Mouse (Mus musculus): ENCODE measurements around the gene Cryl1. TPM values are rescaled to one million over a fixed set of nuclear protein-coding genes. Genes with fewer than 3 reads are reported as not detected.

Gene Cryl1
- polyA plus RNA-seq, 2 experiments: 6.0 to 7.4 TPM

GRCm38 (mm10) chr14:57315551-57315950 lies 82.8 kb downstream of the Cryl1 start:
- no peaks in the 10 kb centered on the region for H3K36me3 ChIP-seq (replicated peaks; ENCODE audit: control insufficient read depth, insufficient read depth, low read depth)
- H3K27me3 ChIP-seq (ENCODE audit: control insufficient read depth, insufficient read depth, low read length): no peaks in the 10 kb centered on the region
- H3K9me3 ChIP-seq (ENCODE audit: control insufficient read depth, low read length): no peaks in the 10 kb centered on the region
- no peak overlapping the region for H3K9ac ChIP-seq (replicated peaks)
- DNase-seq (ENCODE audit: low read depth in 3 of 3, low spot score in 3 of 3): no peak
- ATAC-seq (ENCODE audit: insufficient read depth): no peak
- peaks cover 0 to 2% of the 10 kb centered on the region in 2 experiments; a peak in 1 of 4 replicates for H3K4me1 ChIP-seq (replicated peaks; ENCODE audit: control insufficient read depth in 2 of 2, insufficient read depth in 2 of 2, low read length in 1 of 2)
- no peak overlapping the region for H3K27ac ChIP-seq
- no peak overlapping the region for H3K4me3 ChIP-seq (ENCODE audit: insufficient read depth in 1 of 2, low read depth in 2 of 2, low read length in 2 of 2)
- 63% methylated on average over 7 of the region's 7 CpGs for WGBS (ENCODE audit: insufficient replicate concordance)
- TF ChIP-seq CTCF (IDR thresholded peaks at IDR 0.05; ENCODE audit: low read depth): no peak
- TF ChIP-seq EP300 (IDR thresholded peaks at IDR 0.05; ENCODE audit: low read depth): no peak
- H3K4me2 ChIP-seq (ENCODE audit: low read depth): no peak overlapping the region

- no peak overlapping the region for H3K4me3 ChIP-seq (ENCODE audit: insufficient read depth in 1 of 2, low read depth in 2 of 2, low read length in 2 of 2)
- no peak overlapping the region for H3K9ac ChIP-seq (replicated peaks)
- no peaks in the 10 kb centered on the region for H3K9me3 ChIP-seq (ENCODE audit: control insufficient read depth, low read length)
- H3K4me1 ChIP-seq (replicated peaks; ENCODE audit: control insufficient read depth in 2 of 2, insufficient read depth in 2 of 2, low read length in 1 of 2): no peaks in the 10 kb centered on the region
- H3K27me3 ChIP-seq (ENCODE audit: control insufficient read depth, insufficient read depth, low read length): no peaks in the 10 kb centered on the region
- no peak for TF ChIP-seq EP300 (IDR thresholded peaks at IDR 0.05; ENCODE audit: low read depth)
- no peak for TF ChIP-seq CTCF (IDR thresholded peaks at IDR 0.05; ENCODE audit: low read depth)
- H3K27ac ChIP-seq: no peak overlapping the region
- WGBS (ENCODE audit: insufficient replicate concordance): 69% methylated on average over 11 of the region's 11 CpGs
- DNase-seq (ENCODE audit: low read depth in 3 of 3, low spot score in 3 of 3) (no peak), ATAC-seq (ENCODE audit: insufficient read depth) (no peak)
- no peaks in the 10 kb centered on the region for H3K36me3 ChIP-seq (replicated peaks; ENCODE audit: control insufficient read depth, insufficient read depth, low read depth)
- H3K4me2 ChIP-seq (ENCODE audit: low read depth): no peak overlapping the region
Observed at GRCm38 (mm10) chr14:57301600-57302230, 96.6 kb downstream of the Cryl1 start.

GRCm38 (mm10) chr14:57300530-57300929 lies 97.8 kb downstream of the Cryl1 start:
- Histone ChIP-seq H3K9ac (replicated peaks) (no peak overlapping the region), H3K4me1 (replicated peaks; ENCODE audit: control insufficient read depth in 2 of 2, insufficient read depth in 2 of 2, low read length in 1 of 2) (no peaks in the 10 kb centered on the region), H3K27ac (no peak overlapping the region), H3K4me3 (ENCODE audit: insufficient read depth in 1 of 2, low read depth in 2 of 2, low read length in 2 of 2) (no peak overlapping the region), H3K36me3 (replicated peaks; ENCODE audit: control insufficient read depth, insufficient read depth, low read depth) (no peaks in the 10 kb centered on the region), H3K9me3 (ENCODE audit: control insufficient read depth, low read length) (no peaks in the 10 kb centered on the region), H3K4me2 (ENCODE audit: low read depth) (no peak overlapping the region), H3K27me3 (ENCODE audit: control insufficient read depth, insufficient read depth, low read length) (no peaks in the 10 kb centered on the region)
- no peak for DNase-seq (ENCODE audit: low read depth in 3 of 3, low spot score in 3 of 3)
- no peak for TF ChIP-seq CTCF (IDR thresholded peaks at IDR 0.05; ENCODE audit: low read depth)
- no peak for TF ChIP-seq EP300 (IDR thresholded peaks at IDR 0.05; ENCODE audit: low read depth)
- 51% methylated on average over 2 of the region's 2 CpGs for WGBS (ENCODE audit: insufficient replicate concordance)
- ATAC-seq (ENCODE audit: insufficient read depth): no peak

- Histone ChIP-seq H3K27me3 (ENCODE audit: control insufficient read depth, insufficient read depth, low read length) (no peaks in the 10 kb centered on the region), H3K27ac (no peak overlapping the region), H3K36me3 (replicated peaks; ENCODE audit: control insufficient read depth, insufficient read depth, low read depth) (no peaks in the 10 kb centered on the region), H3K9me3 (ENCODE audit: control insufficient read depth, low read length) (no peaks in the 10 kb centered on the region), H3K4me1 (replicated peaks; ENCODE audit: control insufficient read depth in 2 of 2, insufficient read depth in 2 of 2, low read length in 1 of 2) (no peaks in the 10 kb centered on the region), H3K4me2 (ENCODE audit: low read depth) (no peak overlapping the region), H3K9ac (replicated peaks) (no peak overlapping the region), H3K4me3 (ENCODE audit: insufficient read depth in 1 of 2, low read depth in 2 of 2, low read length in 2 of 2) (no peak overlapping the region)
- ATAC-seq (ENCODE audit: insufficient read depth) (no peak), DNase-seq (ENCODE audit: low read depth in 3 of 3, low spot score in 3 of 3) (no peak)
- no peak for TF ChIP-seq EP300 (IDR thresholded peaks at IDR 0.05; ENCODE audit: low read depth)
- no peak for TF ChIP-seq CTCF (IDR thresholded peaks at IDR 0.05; ENCODE audit: low read depth)
- 50% methylated on average over 5 of the region's 5 CpGs for WGBS (ENCODE audit: insufficient replicate concordance)
Observed at GRCm38 (mm10) chr14:57297672-57298071, 100.7 kb downstream of the Cryl1 start.

GRCm38 (mm10) chr14:57291399-57291942 lies 106.9 kb downstream of the Cryl1 start:
- H3K27me3 ChIP-seq (ENCODE audit: control insufficient read depth, insufficient read depth, low read length): no peaks in the 10 kb centered on the region
- WGBS (ENCODE audit: insufficient replicate concordance): 65% methylated on average over 7 of the region's 7 CpGs
- H3K9ac ChIP-seq (replicated peaks): no peak overlapping the region
- no peak overlapping the region for H3K27ac ChIP-seq
- H3K4me3 ChIP-seq (ENCODE audit: insufficient read depth in 1 of 2, low read depth in 2 of 2, low read length in 2 of 2): no peak overlapping the region
- H3K4me2 ChIP-seq (ENCODE audit: low read depth): no peak overlapping the region
- ATAC-seq (ENCODE audit: insufficient read depth) (no peak), DNase-seq (ENCODE audit: low read depth in 3 of 3, low spot score in 3 of 3) (no peak)
- TF ChIP-seq EP300 (IDR thresholded peaks at IDR 0.05; ENCODE audit: low read depth): no peak
- no peak for TF ChIP-seq CTCF (IDR thresholded peaks at IDR 0.05; ENCODE audit: low read depth)
- no peaks in the 10 kb centered on the region for H3K4me1 ChIP-seq (replicated peaks; ENCODE audit: control insufficient read depth in 2 of 2, insufficient read depth in 2 of 2, low read length in 1 of 2)
- H3K36me3 ChIP-seq (replicated peaks; ENCODE audit: control insufficient read depth, insufficient read depth, low read depth): no peaks in the 10 kb centered on the region
- no peaks in the 10 kb centered on the region for H3K9me3 ChIP-seq (ENCODE audit: control insufficient read depth, low read length)
